Mouse (Mus musculus): ENCODE measurements around the gene Gtpbp2.

Gene Gtpbp2

GRCm38 (mm10) chr17:46160686-46161085 is at the start of gene Gtpbp2:
TSS of gene Gtpbp2 (plus strand) at chr17:46161032.
- peak; percentile 91 for DNase-seq (ENCODE audit: extremely low spot score, low spot score)

- DNase-seq (ENCODE audit: extremely low spot score, low spot score), result no peak
Observed at GRCm38 (mm10) chr17:46115489-46115888, 45.3 kb upstream of the Gtpbp2 start.

- DNase-seq (ENCODE audit: extremely low spot score, low spot score), result no peak
Observed at GRCm38 (mm10) chr17:46116138-46116537, 44.7 kb upstream of the Gtpbp2 start.

GRCm38 (mm10) chr17:46116881-46117280 is 44.0 kb upstream of the Gtpbp2 start:
- no peak for DNase-seq (ENCODE audit: extremely low spot score, low spot score)

- DNase-seq (ENCODE audit: extremely low spot score, low spot score), result no peak
Observed at GRCm38 (mm10) chr17:46117623-46118422, 43.0 kb upstream of the Gtpbp2 start.

GRCm38 (mm10) chr17:46118423-46118850 is 42.4 kb upstream of the Gtpbp2 start:
- DNase-seq (ENCODE audit: extremely low spot score, low spot score), result no peak

GRCm38 (mm10) chr17:46119641-46120040 is 41.2 kb upstream of the Gtpbp2 start:
- no peak for DNase-seq (ENCODE audit: extremely low spot score, low spot score)

GRCm38 (mm10) chr17:46122791-46123190 is 38.0 kb upstream of the Gtpbp2 start:
- no peak for DNase-seq (ENCODE audit: extremely low spot score, low spot score)

- DNase-seq (ENCODE audit: extremely low spot score, low spot score), result no peak
Observed at GRCm38 (mm10) chr17:46123285-46123684, 37.5 kb upstream of the Gtpbp2 start.

GRCm38 (mm10) chr17:46123953-46124700 is 36.7 kb upstream of the Gtpbp2 start:
- no peak for DNase-seq (ENCODE audit: extremely low spot score, low spot score)

- DNase-seq (ENCODE audit: extremely low spot score, low spot score), result no peak
Observed at GRCm38 (mm10) chr17:46126608-46127007, 34.2 kb upstream of the Gtpbp2 start.

- DNase-seq (ENCODE audit: extremely low spot score, low spot score), result no peak
Observed at GRCm38 (mm10) chr17:46127814-46128493, 32.9 kb upstream of the Gtpbp2 start.

GRCm38 (mm10) chr17:46129741-46130498 is 30.9 kb upstream of the Gtpbp2 start:
- DNase-seq (ENCODE audit: extremely low spot score, low spot score), result no peak

- DNase-seq (ENCODE audit: extremely low spot score, low spot score), result peak; percentile 87
Observed at GRCm38 (mm10) chr17:46132058-46132718, 28.6 kb upstream of the Gtpbp2 start.

GRCm38 (mm10) chr17:46132862-46133261 is 28.0 kb upstream of the Gtpbp2 start:
- DNase-seq (ENCODE audit: extremely low spot score, low spot score), result no peak

- DNase-seq (ENCODE audit: extremely low spot score, low spot score), result no peak
Observed at GRCm38 (mm10) chr17:46138563-46139236, 22.1 kb upstream of the Gtpbp2 start.

GRCm38 (mm10) chr17:46139872-46140271 is 21.0 kb upstream of the Gtpbp2 start:
- DNase-seq (ENCODE audit: extremely low spot score, low spot score), result no peak

- peak; percentile 78 for DNase-seq (ENCODE audit: extremely low spot score, low spot score)
Observed at GRCm38 (mm10) chr17:46143578-46144423, 17.0 kb upstream of the Gtpbp2 start, which contains the start of gene Rsph9. TSS of gene Rsph9 (minus strand) at chr17:46144216.
